Mouse (Mus musculus) lung, embryonic 16.5 days (tissue): ENCODE data around the gene Tubb5. TPM values are rescaled to one million over a fixed set of nuclear protein-coding genes. Genes with fewer than 3 reads are reported as not detected.

Experiments
- microRNA-seq: library from miRNA; unstranded; fragments of <30 nt; microRNA quantifications from one replicate; pipeline ENCODE4, GENCODE M21; 2016
- polyA plus RNA-seq: library from polyadenylated mRNA; unstranded; fragments of >200 nt; fragmentation: Nextera tagmentation; extraction: Ambion mirVana; gene quantifications from 2 replicates; pipeline ENCODE4 v1.2.1, GENCODE M21; 2015

Gene Tubb5
- polyA plus RNA-seq, 1 experiment from 2014 or later, result 940 TPM

Small RNA genes lying within 50 kb of the gene (microRNA-seq; reads per million reads assigned to microRNA genes)
- not detected for gene Gm28033

Other genes with a start within 250 kb of the Tubb5 start
- gene Sfta2, start 236.8 kb downstream of the Tubb5 start, polyA plus RNA-seq, result 193 and 232 TPM in 2 replicates
- 0.03 TPM in 1 of 2 replicates, not detected in the other for gene Gm9573, start 211.7 kb downstream of the Tubb5 start, polyA plus RNA-seq
- 1.7 and 1.9 TPM in 2 replicates for gene Mucl3, start 194.6 kb downstream of the Tubb5 start, polyA plus RNA-seq
- gene Vars2, start 170.7 kb downstream of the Tubb5 start, polyA plus RNA-seq, result 22.8 and 25.4 TPM in 2 replicates
- gene Gtf2h4, start 164.6 kb downstream of the Tubb5 start, polyA plus RNA-seq, result 47.5 and 48.0 TPM in 2 replicates
- 50.5 and 51.3 TPM in 2 replicates for gene Ddr1, start 133.7 kb downstream of the Tubb5 start, polyA plus RNA-seq
- gene Ier3, start 16.6 kb downstream of the Tubb5 start, polyA plus RNA-seq, result 21.9 and 31.7 TPM in 2 replicates
- gene Flot1, start 15.1 kb downstream of the Tubb5 start, polyA plus RNA-seq, result 57.8 and 65.1 TPM in 2 replicates
- gene Mdc1, start 3.2 kb upstream of the Tubb5 start, polyA plus RNA-seq, result 20.6 and 22.3 TPM in 2 replicates
- gene Nrm, start 23.0 kb upstream of the Tubb5 start, polyA plus RNA-seq, result 65.6 and 67.9 TPM in 2 replicates
- gene Ppp1r18, start 27.3 kb upstream of the Tubb5 start, polyA plus RNA-seq, result 23.3 and 26.5 TPM in 2 replicates
- 40.2 and 42.4 TPM in 2 replicates for gene Dhx16, start 41.5 kb upstream of the Tubb5 start, polyA plus RNA-seq
- 15.6 TPM in 2 replicates for gene 2310061I04Rik, start 59.1 kb upstream of the Tubb5 start, polyA plus RNA-seq
- gene Atat1, start 71.8 kb upstream of the Tubb5 start, polyA plus RNA-seq, result 62.6 and 62.7 TPM in 2 replicates
- 67.5 and 73.1 TPM in 2 replicates for gene Mrps18b, start 78.1 kb upstream of the Tubb5 start, polyA plus RNA-seq
- 38.0 and 40.5 TPM in 2 replicates for gene Ppp1r10, start 78.1 kb upstream of the Tubb5 start, polyA plus RNA-seq
- 70.6 and 82.5 TPM in 2 replicates for gene Abcf1, start 131.5 kb upstream of the Tubb5 start, polyA plus RNA-seq
- 43.1 and 44.7 TPM in 2 replicates for gene Gnl1, start 141.5 kb upstream of the Tubb5 start, polyA plus RNA-seq
- gene Prr3, start 141.9 kb upstream of the Tubb5 start, polyA plus RNA-seq, result 27.5 and 29.7 TPM in 2 replicates
- gene H2-T24, start 182.3 kb upstream of the Tubb5 start, polyA plus RNA-seq, result 2.0 and 2.2 TPM in 2 replicates
- 7.2 and 11.7 TPM in 2 replicates for gene H2-T23, start 194.5 kb upstream of the Tubb5 start, polyA plus RNA-seq
- gene H2-T22, start 204.4 kb upstream of the Tubb5 start, polyA plus RNA-seq, result 18.8 and 19.4 TPM in 2 replicates
- gene Gm6034, start 204.7 kb upstream of the Tubb5 start, polyA plus RNA-seq, result not detected in 2 replicates
- not detected in 2 replicates for gene Gm11127, start 220.1 kb upstream of the Tubb5 start, polyA plus RNA-seq